Mouse (Mus musculus) ovary, adult 10 weeks (tissue): ENCODE results near the gene Cetn4. TPM values are rescaled to one million over a fixed set of nuclear protein-coding genes. Genes with fewer than 3 reads are reported as not detected.

Experiments used
- polyA plus RNA-seq: library from polyadenylated mRNA; stranded (reverse); fragments of 350-450 nt; fragmentation: Illumina TruSeq; extraction: RNeasy Lipid Tissue Mini Kit (QIAGEN cat#74804); gene quantifications from one replicate; pipeline ENCODE4 v1.2.3, GENCODE M21; 2014

Cetn4 gene
- 79.3 TPM for polyA plus RNA-seq

GRCm38 (mm10) chr3:37312370-37312941, at the start of gene Cetn4, which contains the start of gene Bbs12:
Gene Cetn4, minus strand, starts transcription at chr3:37312708.
Gene Bbs12, plus strand, starts transcription at chr3:37312554.

GRCm38 (mm10) chr3:37348221-37349165, 36.0 kb upstream of the Cetn4 start, which contains the start of gene Fgf2:
Gene Fgf2, plus strand, starts transcription at chr3:37348346.

Other genes with a start within 250 kb of the Cetn4 start
- not detected for gene Adad1, start 249.2 kb downstream of the Cetn4 start, polyA plus RNA-seq
- 1.4 TPM for gene Il2, start 186.7 kb downstream of the Cetn4 start, polyA plus RNA-seq
- not detected for gene Il21, start 80.1 kb downstream of the Cetn4 start, polyA plus RNA-seq
- 9.6 TPM for gene Bbs12, start 154 bp downstream of the Cetn4 start, polyA plus RNA-seq
- gene Fgf2, start 35.6 kb upstream of the Cetn4 start, polyA plus RNA-seq, result 42.2 TPM
- gene Spata5, start 107.2 kb upstream of the Cetn4 start, polyA plus RNA-seq, result 45.2 TPM
- gene Nudt6, start 107.5 kb upstream of the Cetn4 start, polyA plus RNA-seq, result 0.63 TPM